Mouse (Mus musculus) cortical plate, adult 2 months (tissue): ENCODE data around the gene Akap7. TPM values are rescaled to one million over a fixed set of nuclear protein-coding genes. Genes with fewer than 3 reads are reported as not detected.

Experiments used
- H3K27ac ChIP-seq: fragments of 200-500 bp; 2 replicates; pipeline ENCODE4 v1.5.1; 2012; ENCODE audit warnings: low read length, control low read depth, inconsistent platforms; ENCODE audit not compliant: insufficient read depth
- H3K4me1 ChIP-seq: fragments of 200-500 bp; 2 replicates; pipeline ENCODE4 v1.6.1; 2011; ENCODE audit warnings: low read length; ENCODE audit not compliant: control insufficient read depth, insufficient read depth
- H3K4me3 ChIP-seq: fragments of 200-500 bp; 2 replicates; pipeline ENCODE4 v1.5.1; 2011; ENCODE audit warnings: mild to moderate bottlenecking, low read length, control low read depth; ENCODE audit not compliant: insufficient read depth
- CTCF ChIP-seq: fragments of 200-500 bp; IDR thresholded peaks from 2 replicates; pipeline ENCODE4 v1.5.1; 2011; ENCODE audit warnings: mild to moderate bottlenecking, control low read depth, low read length; ENCODE audit not compliant: insufficient read depth; ENCODE audit errors: extremely low read depth
- POLR2A ChIP-seq: fragments of 200-500 bp; IDR thresholded peaks from 2 replicates; pipeline ENCODE4 v1.6.1; 2011; ENCODE audit warnings: mild to moderate bottlenecking, low read length, control low read depth; ENCODE audit not compliant: insufficient read depth; ENCODE audit errors: extremely low read depth
- polyA plus RNA-seq: library from polyadenylated mRNA; depleted of rRNA; stranded (reverse); fragments of >200 nt; gene quantifications from 2 replicates; pipeline ENCODE4 v1.2.3, GENCODE M21; 2012

The Akap7 gene
- polyA plus RNA-seq, 1 experiment = 70.5 TPM

DNA sequence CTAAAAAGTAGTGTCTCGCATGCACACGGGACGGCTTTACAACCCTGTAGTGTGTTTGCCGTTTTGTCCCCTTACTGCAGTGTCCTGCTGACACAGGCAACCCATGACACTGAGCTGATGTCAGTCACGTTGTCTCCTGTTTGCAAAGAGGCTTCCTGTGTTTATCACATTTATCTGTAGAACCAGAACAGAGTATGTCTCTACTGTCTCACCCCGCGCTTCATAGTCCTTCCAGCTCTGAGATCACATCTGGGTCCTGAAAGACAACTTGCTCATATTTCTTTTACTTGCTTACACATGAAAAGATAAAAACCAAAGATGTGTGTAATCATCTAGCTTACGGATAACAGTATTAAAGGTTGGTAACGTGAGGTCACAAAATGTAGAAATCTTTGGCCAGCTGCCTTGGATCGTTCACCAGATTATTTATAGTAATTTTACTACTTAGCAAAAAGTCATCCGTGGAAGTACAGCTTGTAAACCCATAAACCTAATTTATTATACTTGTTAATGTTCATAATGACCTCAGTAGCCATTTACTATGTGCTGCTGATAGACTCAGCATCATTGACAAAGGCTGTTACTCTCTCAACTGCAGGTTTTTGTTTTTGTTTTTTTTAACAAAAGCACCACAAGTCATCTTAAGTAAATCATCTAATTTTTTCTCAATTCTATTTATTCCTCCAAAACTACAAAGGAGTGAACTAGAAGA lies 22.4 kb downstream of the Akap7 start:
- Histone ChIP-seq H3K4me3 (no peak overlapping the region), H3K4me1 (no peaks in the 10 kb centered on the region), H3K27ac (no peak overlapping the region)
- TF ChIP-seq CTCF (no peak), POLR2A (no peak)

DNA sequence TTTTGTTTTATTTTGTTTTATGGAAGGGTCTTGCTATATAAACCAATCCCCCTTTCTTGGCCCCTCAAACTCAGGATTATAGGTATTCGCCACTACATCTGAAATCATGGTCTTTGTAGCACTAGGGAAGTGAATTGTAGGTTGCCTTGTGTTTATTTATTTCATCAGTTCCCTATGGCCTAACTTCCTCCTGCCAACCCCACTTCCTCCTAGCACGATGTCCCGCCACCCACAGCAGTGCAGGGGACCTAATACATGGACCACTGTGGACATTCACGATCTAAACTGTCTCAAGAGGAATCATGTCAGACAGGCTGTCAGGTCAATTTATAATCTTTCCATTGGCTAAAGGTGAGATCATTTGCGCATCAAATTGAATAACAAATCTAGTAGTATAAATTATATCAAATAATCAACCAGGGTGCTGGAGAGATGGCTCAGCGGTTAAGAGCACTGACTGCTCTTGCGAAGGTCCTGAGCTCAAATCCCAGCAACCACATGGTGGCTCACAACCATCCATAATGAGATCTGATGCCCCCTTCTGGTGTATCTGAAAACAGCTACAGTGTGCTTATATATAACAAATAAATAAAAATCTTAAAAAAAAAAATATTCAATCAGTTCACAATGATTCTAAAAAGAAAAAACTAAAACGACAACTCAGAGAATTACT lies 23.1 kb downstream of the Akap7 start:
- no peaks in the 10 kb centered on the region for H3K4me1 ChIP-seq
- no peak overlapping the region for H3K27ac ChIP-seq
- no peak overlapping the region for H3K4me3 ChIP-seq
- no peak for TF ChIP-seq POLR2A
- no peak for TF ChIP-seq CTCF

DNA sequence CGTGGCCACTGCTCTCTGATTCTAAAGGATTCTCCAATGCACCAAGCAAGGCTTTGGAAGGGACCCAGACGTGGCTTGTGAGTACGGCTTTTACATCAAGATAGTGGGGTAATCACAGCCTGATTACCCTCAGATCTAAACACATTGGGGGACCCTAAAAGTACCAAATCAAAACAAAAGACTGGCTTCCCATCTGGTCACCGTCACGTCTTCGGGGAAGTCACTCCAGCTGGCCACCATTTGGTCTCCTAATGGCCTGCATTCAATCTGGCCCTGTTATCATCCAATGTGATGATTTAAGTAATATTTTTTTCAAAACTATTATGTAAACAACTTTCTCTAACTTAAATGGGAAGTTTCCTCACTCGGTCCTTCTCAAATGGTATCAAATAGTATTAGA lies 24.3 kb downstream of the Akap7 start:
- TF ChIP-seq POLR2A (no peak), CTCF (no peak)
- no peak overlapping the region for H3K4me3 ChIP-seq
- H3K27ac ChIP-seq = no peak overlapping the region

DNA sequence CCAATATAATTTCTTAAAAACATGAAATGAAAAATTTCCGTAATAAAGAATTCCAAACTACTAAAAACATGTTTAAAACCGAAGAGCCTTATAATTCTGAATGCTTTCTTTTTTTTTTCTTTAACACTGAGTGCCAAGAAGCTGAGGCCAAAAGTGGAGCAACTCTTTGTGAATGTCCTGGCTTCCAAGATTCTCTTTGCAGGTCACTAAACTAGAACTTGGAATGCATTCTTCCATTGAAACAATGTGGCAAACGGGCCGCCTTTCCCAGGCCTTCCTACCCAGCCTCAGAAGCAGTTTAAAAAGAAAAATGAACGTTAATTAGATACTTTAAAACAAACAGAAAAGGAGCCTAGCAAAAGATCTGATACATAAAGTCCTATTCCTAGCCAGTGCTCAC lies 27.5 kb downstream of the Akap7 start:
- Histone ChIP-seq H3K4me1 (no peaks in the 10 kb centered on the region; the same call in 1 of the 2 replicates), H3K27ac (no peak overlapping the region)
- TF ChIP-seq POLR2A (no peak), CTCF (no peak)

More for the DNA sequence above, 24.3 kb downstream of the Akap7 start:
- H3K4me1 ChIP-seq = no peaks in the 10 kb centered on the region; the same call in 1 of the 2 replicates

DNA sequence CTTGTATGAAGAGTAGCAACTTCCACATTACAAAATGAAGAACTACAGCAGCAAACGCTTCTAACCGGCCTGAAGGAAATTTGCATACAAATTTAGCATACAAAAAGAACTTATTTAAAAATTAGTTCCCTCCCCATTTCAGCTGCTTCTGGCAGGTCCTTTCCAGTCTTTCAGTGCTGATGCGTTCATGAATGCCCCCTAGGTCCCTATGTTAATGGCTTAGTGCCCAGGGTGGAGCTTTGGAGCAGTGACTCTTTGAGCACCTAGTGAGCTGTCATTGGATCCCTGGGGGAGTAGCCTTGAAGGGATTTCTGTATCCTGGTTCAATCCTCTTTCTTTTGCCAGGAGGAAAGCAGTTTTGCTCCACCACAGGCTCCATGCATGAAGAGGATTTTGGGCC lies 28.3 kb downstream of the Akap7 start:
- Histone ChIP-seq H3K27ac (peak overlapping the region; percentile 35), H3K4me1 (no peaks in the 10 kb centered on the region; the same call in 1 of the 2 replicates), H3K4me3 (no peak overlapping the region)
- TF ChIP-seq POLR2A = no peak
- TF ChIP-seq CTCF = no peak

More for the DNA sequence above, 27.5 kb downstream of the Akap7 start:
- no peak overlapping the region for H3K4me3 ChIP-seq

DNA sequence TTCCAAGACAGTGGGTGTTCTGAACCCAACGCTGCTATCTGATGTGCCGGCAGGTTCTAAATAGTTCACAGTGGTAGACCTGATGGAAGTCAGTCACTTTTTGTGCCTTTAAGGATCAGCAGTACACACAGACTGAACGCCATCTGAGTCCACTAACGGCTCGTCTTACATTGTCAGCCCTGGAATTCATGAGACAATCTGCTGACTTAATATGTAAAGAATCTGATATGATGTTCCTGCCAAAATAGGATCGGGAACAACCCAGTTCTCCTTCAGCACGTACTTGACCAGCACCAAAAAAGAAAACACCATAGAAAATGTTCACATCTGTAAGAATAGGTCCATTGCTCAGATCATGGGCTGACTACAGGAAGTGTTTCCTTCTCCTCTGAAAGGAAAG lies 32.2 kb downstream of the Akap7 start:
- Histone ChIP-seq H3K4me1 (no peaks in the 10 kb centered on the region; the same call in 1 of the 2 replicates), H3K27ac (no peak overlapping the region), H3K4me3 (no peak overlapping the region)
- TF ChIP-seq CTCF (no peak), POLR2A (no peak)

DNA sequence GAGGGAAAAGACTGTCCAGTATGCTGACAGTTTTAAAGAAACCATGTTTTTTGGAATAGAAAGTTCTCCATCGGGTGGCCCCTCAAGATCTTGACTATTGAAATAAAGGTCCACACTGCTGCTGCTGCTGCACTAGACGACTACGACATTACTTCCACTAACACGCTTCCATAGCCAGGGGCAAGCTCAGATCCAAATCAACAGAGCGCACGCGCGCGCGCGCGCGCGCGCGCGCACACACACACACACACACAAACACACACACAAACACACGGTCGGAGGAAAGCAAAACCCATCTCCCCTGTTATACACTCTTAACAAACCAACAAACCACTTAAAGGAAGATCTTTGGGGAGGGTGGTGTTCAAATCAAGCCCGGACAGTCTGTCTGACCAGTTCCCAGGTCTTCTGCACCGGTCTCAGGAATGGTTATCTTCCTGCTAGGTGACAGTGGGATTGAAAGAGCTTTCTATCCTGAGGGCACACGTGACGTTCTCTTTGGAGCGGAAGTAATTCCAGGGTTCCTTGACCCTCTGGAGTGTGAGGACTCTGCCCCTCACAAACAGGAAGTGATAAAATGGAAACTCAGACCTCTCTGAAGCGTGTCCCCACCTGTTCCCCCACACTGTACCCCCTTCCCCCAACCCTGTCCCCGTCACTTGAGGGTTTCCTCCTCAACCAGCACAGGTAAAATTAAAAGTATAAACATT lies 32.9 kb downstream of the Akap7 start:
- Histone ChIP-seq H3K4me3 (no peak overlapping the region), H3K4me1 (no peaks in the 10 kb centered on the region; the same call in 1 of the 2 replicates), H3K27ac (no peak overlapping the region)
- TF ChIP-seq CTCF (no peak), POLR2A (no peak)

DNA sequence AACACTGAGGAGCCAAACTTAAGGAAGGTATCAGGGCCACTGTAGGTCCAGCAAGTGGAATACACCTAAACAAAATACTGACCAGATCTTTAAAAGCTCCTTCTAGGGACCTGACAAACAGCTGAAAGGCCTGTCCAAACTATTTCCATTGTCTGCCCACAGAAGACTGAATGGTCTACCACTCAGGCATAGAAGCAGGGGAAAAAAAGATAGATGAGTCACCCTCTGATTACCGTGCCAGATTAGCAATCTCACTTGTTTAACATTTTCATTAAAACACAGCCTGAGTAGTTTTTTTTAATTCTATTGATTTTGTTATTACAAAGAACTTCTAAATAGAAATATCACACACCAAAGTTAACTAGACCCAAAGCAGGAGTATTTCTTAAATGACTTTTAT lies 33.9 kb downstream of the Akap7 start:
- Histone ChIP-seq H3K4me1 (0 out of 2 replicates have a peak, but pooled peaks cover 1% of the 10 kb centered on the region), H3K27ac (no peak overlapping the region), H3K4me3 (no peak overlapping the region)
- TF ChIP-seq CTCF = no peak
- TF ChIP-seq POLR2A = no peak

DNA sequence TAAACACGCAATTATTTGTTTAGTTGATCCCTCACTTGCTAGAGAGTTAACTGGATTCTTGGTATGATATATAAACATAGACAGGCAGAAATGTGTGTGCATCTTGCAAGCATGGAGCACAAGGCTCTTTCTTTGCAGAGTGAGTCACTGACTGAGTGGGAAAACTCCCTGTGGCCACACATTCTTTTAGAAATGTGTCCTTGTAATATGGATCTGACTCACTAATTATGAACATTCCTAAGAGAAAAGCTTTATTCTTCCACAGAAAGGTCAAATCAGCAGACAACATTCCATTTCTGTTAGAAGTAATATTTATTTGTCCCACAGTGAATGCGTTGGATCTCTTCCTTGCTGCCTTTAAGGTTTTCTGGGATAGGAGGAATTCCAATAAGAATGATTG lies 35.9 kb downstream of the Akap7 start:
- TF ChIP-seq POLR2A (no peak), CTCF (no peak)
- Histone ChIP-seq H3K4me3 (no peak overlapping the region), H3K27ac (0 out of 2 replicates have a peak overlapping the region, but pooled peaks have one; percentile 54), H3K4me1 (0 out of 2 replicates have a peak, but pooled peaks cover 1% of the 10 kb centered on the region)
